Mouse (Mus musculus) embryo, embryonic 9.5 days (tissue): ENCODE data around the gene Sort1.
A peak's percentile ranks its signal among the peaks of the same experiment; 100 is the strongest.

Experiments
- DNase-seq: peaks from one replicate; pipeline ENCODE4 v3.0.0-alpha.2; 2017; ENCODE audit errors: extremely low spot score

Gene Sort1

GRCm38 (mm10) chr3:108383485-108384354, 99.8 kb downstream of the Sort1 start, which contains the start of gene Psrc1:
Gene Psrc1, plus strand, starts transcription at chr3:108383839.
- DNase-seq: peak; percentile 91

DNA sequence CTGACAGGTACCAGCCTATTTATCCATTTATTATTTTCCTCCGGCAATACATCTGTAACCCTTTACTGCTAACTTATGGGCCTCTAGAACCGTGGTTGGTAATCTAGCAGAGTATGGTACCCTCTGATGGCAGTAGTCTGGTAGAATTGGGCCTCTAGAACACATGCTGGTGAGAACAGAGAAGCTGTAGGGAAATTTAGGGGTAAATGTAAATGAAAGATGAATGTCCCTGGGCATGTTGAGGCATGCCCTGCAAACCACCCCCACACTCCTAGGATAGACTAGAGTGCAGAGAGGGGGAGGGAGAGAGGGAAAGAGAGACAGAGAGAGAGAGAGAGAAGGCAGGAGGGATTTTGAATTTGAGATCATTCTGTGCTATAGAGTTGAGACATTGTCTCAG, 100.5 kb downstream of the Sort1 start:
- DNase-seq: no peak

GRCm38 (mm10) chr3:108386186-108386585, 102.3 kb downstream of the Sort1 start:
- DNase-seq: no peak

GRCm38 (mm10) chr3:108389111-108389545, 105.2 kb downstream of the Sort1 start:
- DNase-seq: peak; percentile 96

DNA sequence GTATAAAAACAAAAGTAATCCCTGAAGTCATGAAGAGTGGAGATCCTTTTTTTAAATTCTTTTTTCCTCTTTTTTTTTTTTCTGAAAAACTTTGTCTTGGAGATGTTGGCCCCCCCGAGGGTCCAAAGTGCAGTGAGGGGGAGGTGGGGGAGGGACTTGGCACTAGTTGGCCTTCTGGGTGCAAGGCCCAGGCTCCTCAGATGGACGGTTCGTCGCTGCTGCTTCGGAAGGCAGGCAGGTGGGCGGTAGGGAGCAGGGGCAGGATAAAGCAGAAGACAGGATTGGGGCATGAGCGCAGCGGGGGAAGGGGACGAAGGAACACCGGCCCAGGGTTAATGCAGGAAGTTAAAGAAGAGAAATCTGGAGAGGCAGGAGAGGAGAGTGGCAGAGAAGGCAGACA, 108.4 kb downstream of the Sort1 start:
- no peak for DNase-seq

DNA sequence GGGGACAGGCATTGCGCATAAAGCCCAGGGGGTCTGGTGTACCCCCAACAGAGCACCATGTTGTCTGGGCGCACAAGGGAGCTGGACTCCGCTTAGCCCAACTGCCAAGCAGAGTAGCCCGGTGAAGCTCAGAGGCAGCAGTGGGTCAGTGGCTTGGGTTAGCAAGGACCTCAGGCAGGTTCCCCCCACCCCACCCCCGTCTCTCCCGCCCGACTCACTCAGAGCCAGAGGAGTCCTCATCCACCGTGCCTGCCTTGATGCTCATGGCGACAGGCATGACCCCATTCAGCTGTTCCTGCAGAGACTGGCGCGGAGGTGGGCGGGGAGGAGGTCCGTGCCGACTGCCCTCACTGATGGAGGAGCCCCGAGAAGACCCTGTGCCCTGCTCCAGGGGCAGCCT, 108.9 kb downstream of the Sort1 start:
- DNase-seq: no peak

DNA sequence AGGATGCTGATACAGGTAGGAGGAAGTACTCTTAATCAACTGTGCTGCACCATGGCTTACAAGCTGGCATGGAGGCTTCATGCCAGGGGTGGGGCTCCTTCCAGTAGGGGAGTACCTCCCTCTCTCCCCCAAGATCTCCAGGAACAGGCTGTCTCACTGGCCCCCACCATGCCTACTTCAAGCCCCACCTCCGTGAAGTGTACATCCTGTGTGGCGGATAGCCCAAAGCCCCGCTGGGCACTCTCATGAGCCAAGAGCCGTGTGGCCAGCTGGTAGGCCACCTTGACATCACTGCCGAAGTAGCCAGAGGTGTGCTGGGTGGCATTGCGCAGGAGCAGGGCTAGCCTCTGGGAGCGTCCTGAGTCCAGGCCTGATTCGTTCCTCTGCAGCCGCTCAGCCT, 114.4 kb downstream of the Sort1 start:
- DNase-seq: no peak

DNA sequence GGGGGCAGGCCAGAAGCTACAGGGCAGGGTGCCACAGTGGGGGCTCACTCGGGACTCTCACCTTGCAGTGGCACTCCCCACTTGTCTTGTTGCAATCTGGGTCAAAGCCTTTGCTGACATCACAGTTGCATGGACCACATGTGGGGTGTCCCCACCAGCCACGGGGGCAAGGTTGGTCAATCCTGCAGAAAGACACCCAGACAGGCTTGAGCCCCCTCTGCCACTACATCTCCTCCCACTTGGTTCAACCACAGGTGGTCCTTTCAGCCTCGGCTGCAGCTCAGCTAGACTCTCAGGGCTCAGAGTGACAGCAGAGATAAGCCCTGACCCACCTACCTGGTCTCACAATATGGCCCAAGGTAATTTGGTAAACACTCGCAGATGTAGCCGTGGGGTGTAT, 116.6 kb downstream of the Sort1 start:
- no peak for DNase-seq

GRCm38 (mm10) chr3:108401692-108402527, 118.0 kb downstream of the Sort1 start:
- peak; percentile 81 for DNase-seq

DNA sequence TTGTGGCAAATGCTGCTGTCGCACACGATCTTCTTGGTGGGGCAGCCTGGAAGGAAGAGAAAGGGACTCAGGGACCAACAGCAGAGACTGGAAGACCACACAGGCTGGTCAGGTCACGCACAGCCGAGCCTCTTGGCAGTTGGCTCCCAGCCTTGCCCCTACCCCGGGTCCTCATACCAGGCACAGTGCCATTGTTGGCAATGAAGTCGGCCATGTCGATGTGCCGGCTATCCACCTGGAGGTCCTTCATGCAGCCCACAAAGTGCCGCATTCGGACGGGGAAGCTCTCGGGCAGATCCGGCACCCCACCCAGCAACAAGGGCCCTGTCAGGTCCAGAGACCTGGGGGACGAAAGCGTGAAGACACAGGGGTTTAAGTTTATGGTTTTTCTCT, 118.6 kb downstream of the Sort1 start:
- DNase-seq: no peak

DNA sequence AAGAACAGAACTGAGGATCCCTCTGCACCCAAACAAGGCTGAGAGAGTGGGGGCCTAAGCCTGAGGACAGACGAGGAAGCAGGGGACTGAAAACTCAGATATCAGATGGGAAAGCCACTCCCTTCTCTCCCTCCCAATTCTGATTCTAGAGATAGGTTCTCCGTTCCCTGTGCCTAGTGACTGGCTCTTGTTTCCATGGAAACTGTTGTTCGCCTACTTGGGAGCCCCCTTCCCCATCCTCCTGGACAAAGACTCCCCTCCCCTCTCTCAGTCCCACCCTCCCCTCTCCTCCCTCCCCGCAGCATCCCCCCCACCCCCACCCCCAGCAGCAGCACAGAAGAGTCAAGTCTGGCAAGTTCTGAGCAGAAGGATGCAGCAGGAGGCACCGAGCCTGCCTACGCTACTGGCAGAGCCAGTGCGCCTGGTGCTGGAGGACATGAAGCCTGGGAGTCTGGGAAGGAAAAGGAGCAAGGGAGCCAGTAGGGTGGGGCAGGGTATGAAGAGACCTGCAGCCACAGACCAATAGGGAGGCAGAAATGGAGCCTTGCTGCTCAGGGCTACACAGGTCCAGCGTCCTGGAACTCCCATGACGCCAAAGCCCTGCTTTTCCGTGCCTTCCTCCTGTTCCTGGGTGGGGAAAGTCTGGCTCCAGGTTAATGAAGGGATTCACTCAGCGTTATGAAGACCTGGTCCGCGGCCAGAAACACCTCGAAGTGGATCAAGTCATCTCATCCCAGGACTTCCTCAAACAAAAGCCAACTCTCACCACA, 121.8 kb downstream of the Sort1 start:
- no peak for DNase-seq

DNA sequence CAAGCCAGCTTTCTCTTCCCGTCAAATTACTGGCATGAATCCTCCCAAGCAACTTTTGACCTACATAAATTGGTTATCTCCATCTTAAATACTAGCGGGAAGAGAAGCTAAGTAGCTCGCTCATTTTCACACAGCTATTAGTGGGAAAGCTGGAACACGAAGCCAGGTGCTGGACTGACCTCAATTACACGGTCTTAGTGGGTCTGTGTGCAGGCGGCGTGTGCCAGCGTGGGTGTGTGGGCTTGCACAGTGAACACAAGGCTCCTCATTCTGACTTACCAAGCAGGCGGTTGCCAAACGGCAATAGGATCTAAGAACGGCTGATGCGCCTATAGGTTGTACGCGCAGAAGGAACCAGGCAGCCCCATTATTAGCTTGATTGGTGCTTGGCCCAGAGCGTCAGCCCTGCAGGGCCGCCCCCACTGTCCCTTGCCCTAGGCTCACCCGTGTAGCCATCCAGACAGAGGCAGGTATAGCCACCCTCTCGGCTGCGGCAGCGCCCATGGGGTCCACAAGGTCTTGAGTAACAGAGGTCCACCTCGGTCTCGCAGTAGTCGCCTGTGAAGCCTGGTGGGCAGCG, 122.5 kb downstream of the Sort1 start:
- no peak for DNase-seq

- no peak for DNase-seq
Measured at GRCm38 (mm10) chr3:108408517-108409008, 124.7 kb downstream of the Sort1 start.

GRCm38 (mm10) chr3:108409656-108410358, 125.9 kb downstream of the Sort1 start:
- DNase-seq: no peak

- DNase-seq: peak; percentile 79
Measured at GRCm38 (mm10) chr3:108410359-108410714, 126.5 kb downstream of the Sort1 start.
